Mouse (Mus musculus) frontal cortex, postnatal 36 days (tissue): Measurements from ENCODE around the gene Mical3.

Experiments
- DNase-seq, 2 experiments: peaks; one replicate each; pipeline ENCODE4 v3.0.0; 2022; ENCODE audit warnings: low spot score in 2 of 2

The Mical3 gene

DNA sequence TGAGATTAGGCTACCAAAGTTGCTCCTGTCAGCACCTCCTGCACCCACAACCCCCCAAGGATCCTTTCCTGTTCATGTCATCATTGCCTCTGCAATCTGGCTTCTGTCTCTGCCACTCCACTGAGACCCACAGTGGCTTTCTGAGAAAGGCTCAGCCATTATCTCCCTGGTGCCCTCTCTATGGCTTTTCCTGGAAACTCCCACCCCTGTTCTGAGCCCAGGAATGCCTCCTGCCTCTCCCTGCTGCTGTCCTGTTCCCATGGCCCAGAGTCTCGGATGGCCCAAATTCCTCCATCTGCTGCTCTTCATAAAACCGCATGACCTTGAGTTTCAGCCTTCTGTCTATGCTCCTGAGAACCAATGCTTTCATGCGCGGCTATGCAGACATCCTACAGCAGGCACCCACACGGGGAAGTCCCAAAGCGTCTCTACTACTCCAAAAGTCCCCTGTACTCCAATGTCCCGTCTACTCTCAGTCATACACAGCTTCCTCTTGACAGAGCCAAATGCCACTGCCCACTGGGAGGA lies 77.2 kb downstream of the Mical3 start:
- no peak for DNase-seq

DNA sequence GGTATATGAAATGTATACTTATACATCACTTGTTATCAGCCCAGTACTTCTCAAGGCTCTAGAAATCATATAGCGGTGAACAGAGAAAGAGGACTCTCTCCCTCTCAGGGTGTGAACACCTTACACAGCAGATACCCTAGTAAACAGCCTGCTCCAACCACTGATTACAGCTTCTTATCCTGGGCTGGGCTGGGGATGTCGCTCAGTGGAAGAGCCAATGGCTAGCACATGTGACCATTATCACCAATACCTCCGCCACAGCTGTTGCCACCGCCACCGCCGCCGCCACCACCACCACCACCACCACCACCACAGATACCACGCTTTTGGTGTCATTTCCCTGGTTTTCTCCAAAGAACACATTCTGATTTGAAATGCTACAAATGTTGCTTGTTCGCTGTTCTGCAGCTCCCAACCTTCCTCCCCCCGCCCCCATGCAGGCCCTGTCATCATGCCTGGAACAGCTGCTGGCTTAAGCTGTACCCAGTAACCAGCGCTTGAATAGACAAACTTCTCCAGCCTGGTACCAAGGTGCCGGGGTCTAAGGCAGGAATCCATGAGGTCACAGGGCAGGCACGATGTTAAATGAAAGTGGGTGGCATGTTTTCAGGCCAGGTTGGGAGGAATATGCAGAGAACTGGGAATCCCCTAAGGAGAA lies 78.7 kb downstream of the Mical3 start:
- no peak for DNase-seq

DNA sequence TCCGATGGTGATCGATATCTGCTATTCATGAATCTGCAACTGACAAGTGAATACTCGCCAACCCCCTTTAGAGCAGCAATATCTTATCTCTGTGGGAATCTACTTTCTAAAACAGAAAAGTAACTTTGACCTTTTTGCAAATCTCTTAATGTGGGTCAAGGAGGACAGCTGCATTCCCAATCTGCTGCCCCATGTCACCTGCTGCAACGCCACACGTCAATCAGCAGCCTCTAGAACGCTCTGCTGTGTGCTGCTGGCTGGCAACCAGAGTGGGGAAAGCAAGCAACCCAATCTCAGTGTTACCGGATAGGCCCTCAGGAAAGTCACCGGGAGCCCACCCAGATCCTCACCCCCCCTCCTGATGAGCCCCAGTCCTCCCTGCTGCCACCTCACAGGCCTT lies 79.4 kb downstream of the Mical3 start:
- no peak for DNase-seq

DNA sequence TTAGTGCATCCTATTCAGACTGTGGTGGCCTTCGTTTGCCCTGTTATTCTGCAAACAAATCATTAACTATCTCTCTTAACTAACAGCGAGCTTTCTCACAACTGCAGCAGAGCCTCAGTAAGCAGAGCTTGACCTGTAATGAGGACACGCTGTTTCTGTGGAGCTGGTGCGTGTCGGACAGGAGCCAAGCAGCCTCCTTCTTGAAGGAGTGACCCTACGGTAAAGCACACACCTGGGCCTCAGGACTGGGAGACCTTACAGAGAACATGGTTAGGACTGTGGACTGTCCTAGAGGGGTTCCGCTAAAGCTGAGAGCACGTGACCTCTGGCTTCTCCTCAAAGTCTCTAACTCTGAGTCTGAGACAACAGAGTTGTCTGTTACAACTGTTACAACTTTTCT lies 82.1 kb downstream of the Mical3 start:
- no peak for DNase-seq

DNA sequence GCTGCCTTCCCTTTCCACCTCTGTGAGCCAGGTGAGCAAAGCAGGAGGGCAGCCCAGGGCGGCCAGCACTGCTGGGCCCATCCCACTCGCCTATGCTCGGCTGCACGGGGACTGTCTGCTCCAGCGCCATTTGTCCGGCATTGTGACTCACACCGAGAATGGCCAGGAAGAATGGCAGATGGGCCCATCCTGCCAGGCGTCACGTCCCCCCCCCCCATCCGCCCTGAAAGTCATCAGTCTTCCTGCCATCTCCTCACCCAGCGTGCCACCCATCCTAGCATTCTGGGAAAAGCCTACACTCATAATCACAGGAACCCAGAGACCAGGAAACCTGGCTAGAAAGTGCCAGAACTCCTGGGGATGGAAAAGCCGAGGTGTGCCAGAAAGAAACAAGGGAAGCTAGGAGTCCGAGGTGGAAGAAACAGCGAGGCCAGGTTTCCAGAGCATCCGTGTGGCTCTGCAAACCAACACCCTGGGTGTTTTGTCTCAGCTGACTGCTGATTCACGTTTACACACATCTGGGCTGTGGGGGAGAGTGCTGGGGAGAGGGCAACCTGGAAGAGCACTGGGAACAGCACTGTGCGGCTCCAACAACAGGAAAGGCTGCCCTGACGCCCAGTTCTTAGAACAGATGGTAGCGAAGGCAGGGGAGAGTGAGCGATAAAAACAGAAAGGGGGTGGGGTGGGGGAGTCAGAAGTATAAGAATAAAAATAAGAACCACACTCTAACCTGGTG lies 85.3 kb downstream of the Mical3 start:
- no peak for DNase-seq

DNA sequence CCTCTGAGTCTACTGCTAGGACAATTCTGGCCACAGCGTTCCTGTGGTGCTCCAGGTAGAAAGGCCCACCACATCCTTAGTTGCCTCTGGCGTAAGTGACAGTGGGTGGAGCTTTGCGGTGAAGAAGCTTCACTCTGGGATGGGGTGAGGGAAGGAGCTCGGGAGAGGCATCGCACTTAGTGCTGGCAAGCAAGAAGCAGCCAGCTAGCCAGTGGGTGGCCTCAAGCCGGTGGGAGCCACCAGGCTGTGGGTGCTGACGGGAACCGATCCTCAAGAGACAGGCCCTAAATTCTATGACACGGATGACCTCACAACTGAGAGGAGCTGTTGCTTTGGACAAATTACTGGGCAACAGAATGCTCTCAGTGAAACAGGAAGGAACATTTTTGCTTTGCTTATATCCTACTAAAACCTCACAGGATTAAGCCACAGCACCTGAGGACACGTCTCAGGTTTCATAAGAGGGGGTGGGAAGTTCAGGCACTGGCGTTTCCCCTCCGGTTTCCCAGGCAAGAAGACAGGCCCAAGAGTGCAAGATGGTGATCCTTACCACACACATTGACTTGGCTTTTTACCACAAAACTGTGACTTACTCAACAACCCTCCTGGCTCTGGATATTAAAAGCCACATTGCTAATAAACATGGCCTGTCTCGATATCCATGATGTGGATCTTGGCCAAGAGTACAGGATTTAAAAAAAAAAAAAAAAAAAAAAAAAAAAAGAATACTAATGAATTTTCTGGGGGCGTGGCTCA lies 87.2 kb downstream of the Mical3 start:
- no peak for DNase-seq

DNA sequence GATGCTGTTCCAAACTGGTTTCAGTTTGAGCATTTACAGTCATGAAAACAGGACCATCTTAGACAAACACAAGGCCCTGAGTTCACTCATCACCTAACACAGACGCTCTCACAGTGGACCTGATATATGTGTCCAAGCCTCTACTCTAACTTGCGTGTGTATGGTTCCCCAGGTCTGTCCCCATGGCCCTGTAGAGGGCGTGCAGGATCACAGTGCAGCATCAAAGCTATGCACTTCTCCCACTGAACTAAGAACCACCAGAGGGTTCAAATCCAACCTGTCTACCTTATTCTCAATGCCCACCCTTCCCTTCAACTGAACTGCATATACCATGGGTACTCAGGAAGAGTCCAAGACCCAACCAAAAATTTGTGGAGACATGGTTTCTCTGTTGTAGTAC lies 91.1 kb downstream of the Mical3 start:
- no peak for DNase-seq

DNA sequence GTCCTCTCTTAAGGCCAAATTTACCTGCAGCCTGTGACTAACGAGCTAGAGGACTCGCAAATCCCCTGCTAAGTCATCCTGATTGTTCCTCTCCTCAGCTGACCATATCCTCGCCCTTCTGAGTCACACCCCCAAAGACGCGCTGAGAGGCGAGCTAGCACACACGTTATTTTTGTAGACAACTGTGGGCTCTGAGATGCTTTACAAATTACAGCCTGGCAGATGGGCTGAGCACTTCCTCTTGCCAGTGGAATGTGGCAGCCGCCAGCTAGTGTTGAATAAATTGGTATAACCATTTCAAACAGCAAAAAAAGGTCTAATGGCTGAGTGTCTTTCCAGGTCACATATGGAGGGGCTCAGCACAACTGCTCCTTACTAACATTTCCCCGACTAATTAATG lies 91.5 kb downstream of the Mical3 start:
- peak; percentile 66 to 85 for DNase-seq

DNA sequence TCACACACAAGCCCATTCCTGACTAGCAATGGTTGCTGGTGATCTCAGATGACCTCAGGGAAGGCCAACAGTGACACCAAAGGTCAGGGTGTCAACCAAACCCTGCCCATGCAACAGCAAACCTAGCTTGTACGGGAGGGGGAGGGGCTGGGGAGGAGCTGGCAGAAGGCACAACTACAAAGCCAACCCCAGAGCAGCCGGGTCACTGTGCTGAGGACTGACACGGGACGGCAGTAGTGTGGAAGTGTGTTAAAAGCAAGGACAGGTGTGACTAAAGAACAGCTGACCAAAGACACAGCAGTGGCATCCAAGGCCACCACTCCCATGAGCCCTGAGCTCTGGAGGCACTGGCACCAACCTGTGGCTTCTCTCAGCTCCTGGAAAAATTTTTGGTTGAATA lies 93.7 kb downstream of the Mical3 start:
- DNase-seq: no peak

DNA sequence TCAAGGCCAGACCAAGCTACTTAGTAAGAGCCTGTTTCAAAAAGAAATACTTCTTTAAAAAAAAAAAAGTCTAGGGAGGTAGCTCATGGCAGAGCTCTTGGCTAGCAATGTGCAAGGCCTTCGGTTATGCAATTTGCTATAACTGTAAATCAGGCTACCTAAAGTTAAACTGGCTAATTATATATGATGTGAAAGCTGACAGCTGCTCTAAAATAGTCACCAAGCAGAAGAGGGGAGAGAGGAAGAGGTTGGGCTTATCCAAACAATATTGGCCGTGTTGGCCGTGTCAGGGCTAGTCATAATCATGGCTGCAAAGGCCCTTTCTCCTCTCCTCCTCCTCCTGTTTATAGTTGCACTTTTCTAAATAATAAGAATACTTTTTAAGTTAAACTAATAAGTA lies 94.9 kb downstream of the Mical3 start:
- no peak for DNase-seq

DNA sequence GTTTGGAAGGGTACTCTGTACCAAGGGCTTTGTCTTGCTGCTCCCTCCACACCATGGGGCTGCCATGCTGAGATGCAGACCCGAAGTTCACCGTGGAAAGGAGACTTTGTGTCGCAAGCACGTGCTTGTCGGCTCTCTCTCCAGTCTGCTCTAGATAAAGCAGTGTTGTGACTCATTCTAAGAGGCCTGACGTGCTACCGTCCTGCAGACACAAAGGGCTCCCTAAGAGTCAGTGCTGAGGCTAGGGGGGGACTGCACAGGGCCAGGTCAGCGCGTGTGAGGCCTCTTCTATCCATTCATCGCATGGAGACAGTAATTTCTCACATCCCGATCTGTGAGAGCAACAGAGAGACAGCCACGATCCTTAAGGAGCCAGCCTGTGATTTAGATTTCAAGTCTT lies 95.5 kb downstream of the Mical3 start:
- no peak for DNase-seq

DNA sequence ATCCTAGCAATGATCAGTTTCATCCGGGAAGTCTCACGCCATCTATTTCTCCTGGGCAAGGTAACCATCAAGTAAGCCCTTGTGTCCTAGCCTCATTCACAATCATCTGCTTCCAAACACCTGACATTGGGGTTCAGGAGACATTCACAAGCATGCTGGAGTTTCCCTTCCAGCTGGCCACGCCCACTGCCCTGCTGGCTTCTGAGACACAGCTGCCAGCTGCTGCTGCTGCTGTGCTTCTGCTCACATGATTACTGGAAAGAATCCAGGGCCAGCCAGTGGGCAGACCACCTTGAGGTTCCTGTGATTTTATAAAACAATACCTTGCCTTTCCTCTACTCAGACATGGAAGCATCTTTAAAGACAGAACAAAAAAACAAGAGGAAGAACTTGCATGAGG lies 97.5 kb downstream of the Mical3 start:
- DNase-seq: no peak

DNA sequence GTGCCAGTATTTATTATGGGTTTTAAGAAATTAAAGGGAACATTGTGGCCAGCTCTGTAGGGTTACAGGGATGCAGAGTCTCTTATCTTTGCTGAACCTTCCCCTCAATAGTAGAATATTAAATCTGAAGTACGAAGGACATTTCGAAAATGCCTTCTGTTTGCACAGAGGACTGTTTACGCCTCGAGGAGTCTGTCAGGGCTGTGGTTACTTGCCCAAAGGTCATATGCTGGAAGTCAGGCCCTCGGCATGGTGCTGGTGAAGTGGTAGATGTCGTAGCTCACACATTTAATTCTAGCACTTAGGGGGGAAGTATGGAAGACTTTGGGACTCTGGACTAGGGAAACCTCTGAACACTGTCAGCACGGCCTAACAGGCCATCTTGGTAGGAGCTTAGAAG lies 99.4 kb downstream of the Mical3 start:
- DNase-seq: no peak

DNA sequence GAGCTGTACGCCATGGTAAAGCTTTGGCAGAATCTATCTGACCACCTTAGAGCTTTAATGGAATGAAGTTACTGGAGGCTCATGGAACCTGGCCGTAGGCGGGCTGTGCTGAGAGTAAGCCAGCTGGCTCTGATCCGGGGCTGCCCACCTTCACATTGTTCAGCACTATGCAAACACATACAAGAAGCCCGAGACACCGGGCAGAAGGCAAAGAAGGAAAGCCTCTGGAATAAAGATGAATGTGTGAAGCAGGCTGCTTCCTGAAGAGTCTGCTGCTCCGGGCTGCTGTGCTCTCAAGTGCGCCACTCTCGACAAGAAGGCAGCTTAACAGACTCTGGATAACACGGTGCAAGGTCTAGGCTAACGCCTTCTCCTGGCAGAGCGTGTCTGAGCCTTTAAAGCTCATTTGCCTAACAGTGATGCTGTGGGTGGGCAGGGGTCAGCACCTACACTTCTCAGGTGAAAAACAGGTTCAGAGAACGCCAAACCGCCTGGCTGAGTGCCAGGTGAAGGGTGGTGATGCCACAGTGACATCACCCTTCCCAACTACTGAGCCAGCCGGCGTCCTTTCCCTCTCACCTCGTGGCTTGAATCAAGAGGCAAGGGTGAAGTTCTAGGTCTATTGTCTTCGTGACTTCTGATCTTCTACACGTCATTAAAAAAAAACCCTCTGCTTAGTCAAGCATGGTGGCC lies 100.8 kb downstream of the Mical3 start:
- peak; percentile 73 to 84 for DNase-seq

DNA sequence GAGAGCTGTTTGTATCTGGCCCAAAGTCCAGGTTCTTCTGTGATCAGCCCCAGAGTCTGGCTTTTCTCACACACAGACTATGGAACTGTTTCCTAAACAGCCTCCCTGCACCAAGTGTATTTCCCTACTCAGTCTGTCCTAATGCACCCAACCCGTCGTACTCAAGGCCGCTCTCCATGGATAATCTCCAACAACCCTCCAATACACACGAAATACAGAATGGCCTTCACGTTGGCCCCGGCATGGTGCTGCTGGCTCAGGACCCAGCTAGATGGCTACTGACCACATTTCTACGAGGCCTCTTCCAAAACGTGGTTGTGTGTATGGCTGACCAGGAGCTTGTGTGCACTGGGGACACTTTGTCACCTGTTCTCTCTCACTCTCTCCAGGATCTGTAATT lies 102.3 kb downstream of the Mical3 start:
- DNase-seq: no peak

DNA sequence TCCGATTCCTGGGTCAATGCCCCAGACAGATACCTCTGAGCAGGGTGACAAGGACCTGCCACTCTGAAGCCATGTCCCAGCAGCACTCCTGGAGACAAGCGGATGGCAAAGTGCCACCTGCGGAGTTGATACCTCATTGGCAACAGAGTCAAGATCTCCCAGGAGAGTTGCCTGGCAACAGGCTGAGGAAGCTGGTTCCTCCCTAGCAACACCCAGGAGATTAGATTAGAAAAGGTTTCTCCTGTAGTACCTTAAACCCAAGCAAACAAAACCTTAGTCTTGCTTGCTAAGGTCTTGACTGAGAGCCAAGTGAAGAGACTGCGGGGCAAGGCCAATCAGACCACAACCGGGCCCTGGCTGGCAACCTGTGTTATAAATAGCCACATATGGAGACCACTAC lies 103.5 kb downstream of the Mical3 start:
- DNase-seq: peak; percentile 61 to 70

DNA sequence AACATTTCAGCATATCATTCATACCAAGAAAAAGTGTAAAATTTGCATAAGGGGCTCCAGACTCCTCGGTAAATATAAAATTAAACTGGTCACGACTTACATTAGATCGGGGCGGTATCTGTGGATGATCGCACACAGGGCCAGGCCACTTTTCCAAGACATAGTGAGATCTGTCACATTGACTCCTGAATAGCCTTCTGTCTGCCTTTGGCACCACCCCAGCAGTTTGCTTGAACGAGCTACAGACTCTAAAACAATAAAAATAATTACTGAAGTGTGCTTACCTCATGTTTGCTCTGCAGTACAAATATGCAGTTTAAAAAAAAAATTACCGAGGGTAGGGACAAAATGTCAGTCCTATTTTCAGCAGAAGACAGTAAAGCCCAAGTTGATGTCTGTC lies 103.9 kb downstream of the Mical3 start:
- no peak for DNase-seq

DNA sequence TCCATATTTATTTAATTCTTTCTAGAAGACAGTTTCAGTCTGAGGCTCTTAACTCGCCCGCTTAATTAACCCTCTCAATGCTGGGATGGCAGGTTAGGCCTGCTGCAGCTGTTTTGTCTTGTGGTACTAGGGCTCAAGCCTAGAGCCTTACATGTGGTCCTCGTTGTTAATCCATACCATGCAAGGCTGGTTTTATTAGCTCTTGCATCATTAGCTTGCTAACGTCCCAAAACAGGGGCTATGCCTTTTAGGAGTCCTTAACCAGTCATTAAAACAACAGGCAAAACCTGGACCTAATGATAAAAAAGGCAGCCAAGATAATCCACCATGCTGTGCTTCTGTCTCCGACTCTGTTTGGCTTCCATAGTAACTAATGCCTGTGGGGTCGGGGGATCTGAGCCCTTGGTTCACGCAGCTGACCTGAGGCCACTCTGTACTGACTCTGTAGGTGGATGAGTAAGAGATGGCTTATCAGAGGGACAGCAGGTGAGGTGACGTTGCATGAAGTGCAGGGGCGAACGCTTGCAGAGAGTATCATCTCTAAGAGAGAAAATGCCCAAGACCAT lies 104.7 kb downstream of the Mical3 start:
- no peak for DNase-seq

DNA sequence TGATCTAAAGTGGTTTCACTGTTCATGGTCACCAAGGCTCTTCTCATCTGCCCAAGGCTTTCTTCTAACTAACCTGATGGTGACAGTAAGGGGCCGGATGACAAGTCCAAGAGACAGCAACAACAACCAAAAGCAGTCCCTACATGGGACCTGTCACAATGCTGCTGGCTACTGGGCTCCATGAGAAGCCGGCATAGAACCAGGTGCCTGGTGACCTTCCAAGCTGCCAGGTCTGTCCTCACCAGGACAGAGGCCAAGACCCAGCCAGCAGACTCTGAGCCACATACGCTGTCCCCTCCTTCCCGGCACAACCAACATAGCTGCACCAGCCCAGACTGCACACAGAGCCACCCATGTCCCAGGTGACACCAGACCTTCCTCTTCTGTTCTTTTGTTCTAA lies 112.7 kb downstream of the Mical3 start:
- DNase-seq: no peak

DNA sequence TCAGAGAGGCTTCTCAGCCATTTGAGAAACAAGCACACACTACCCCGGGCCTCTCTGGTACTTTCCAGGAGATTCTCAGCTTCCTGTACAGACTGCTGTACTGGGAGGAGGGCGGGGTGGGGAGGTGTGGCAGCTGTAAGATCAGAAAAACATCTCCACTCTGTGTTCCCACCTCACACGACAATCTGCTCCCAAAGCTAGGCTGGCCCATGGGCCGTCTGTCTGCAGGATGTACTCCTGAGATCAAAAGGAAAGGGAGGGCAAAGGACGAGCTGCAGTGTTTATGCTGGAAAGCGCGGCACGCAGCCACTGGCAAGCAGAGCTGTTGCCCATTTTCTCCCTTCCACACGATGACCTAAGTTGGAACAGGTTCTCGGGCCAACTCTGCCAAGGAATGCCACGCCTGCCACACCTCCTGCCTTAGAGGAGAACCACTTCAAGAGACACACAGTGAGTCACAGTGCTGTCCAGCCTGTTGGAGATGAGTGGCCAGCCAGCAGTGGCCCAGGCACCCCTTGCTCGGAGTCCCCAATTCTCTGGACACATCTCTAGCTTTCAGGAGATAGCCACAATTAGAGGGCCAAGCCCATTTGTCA lies 113.3 kb downstream of the Mical3 start:
- no peak for DNase-seq

DNA sequence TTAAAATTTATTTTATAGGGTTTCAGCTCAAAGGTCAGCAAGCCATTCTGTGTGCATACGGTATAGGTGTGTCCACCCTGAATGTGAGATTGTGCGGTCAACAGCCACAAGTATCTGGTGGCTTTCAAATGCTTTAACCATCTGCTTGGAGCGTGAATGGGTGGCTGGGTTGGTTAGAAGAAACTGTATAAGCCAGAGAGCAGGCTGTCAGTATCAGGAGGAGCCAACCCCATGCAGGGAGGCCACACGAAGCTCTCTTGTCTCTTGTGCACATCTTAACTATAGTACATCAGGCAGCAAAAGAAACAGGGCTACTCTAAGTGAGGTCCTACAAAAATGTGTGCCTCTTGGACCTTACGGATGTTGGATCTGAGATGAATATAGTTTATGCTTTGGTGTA lies 114.7 kb downstream of the Mical3 start:
- DNase-seq: no peak
